Mouse (Mus musculus) CD4-positive helper T cell, adult 2 months (primary cell): ENCODE measurements around the gene Pald1.

ENCODE experiments used
- DNase-seq: peaks from one replicate; pipeline ENCODE4 v3.0.0-alpha.2; 2012; ENCODE audit warnings: low read depth, missing footprints, low spot score

The Pald1 gene

GRCm38 (mm10) chr10:61402911-61403310 lies 19.6 kb upstream of the Pald1 start:
- DNase-seq, result no peak

- DNase-seq, result peak; percentile 18
Measured at GRCm38 (mm10) chr10:61402480-61402879, 19.1 kb upstream of the Pald1 start.

GRCm38 (mm10) chr10:61400407-61400806 lies 17.1 kb upstream of the Pald1 start:
- DNase-seq, result no peak

- DNase-seq, result peak; percentile 65
Measured at GRCm38 (mm10) chr10:61399156-61399734, 15.9 kb upstream of the Pald1 start.

GRCm38 (mm10) chr10:61398125-61398524 lies 14.8 kb upstream of the Pald1 start:
- no peak for DNase-seq

- no peak for DNase-seq
Measured at GRCm38 (mm10) chr10:61394476-61395136, 11.3 kb upstream of the Pald1 start.

GRCm38 (mm10) chr10:61392584-61392983 lies 9.3 kb upstream of the Pald1 start:
- DNase-seq, result no peak

GRCm38 (mm10) chr10:61390148-61390547 lies 6.8 kb upstream of the Pald1 start:
- no peak for DNase-seq

GRCm38 (mm10) chr10:61389020-61389419 lies 5.7 kb upstream of the Pald1 start:
- DNase-seq, result no peak

- DNase-seq, result no peak
Measured at GRCm38 (mm10) chr10:61386284-61386683, 3.0 kb upstream of the Pald1 start.

GRCm38 (mm10) chr10:61385174-61385573 lies 1.8 kb upstream of the Pald1 start:
- DNase-seq, result no peak

- DNase-seq, result no peak
Measured at GRCm38 (mm10) chr10:61383715-61384047, 351 bp upstream of the Pald1 start.

GRCm38 (mm10) chr10:61382281-61382731 lies 1.0 kb downstream of the Pald1 start:
- DNase-seq, result no peak

GRCm38 (mm10) chr10:61381823-61382222 lies 1.5 kb downstream of the Pald1 start:
- DNase-seq, result no peak

- DNase-seq, result no peak
Measured at GRCm38 (mm10) chr10:61380186-61380585, 3.1 kb downstream of the Pald1 start.

- DNase-seq, result no peak
Measured at GRCm38 (mm10) chr10:61379340-61380040, 3.8 kb downstream of the Pald1 start.

GRCm38 (mm10) chr10:61378698-61379097 lies 4.6 kb downstream of the Pald1 start:
- DNase-seq, result no peak

GRCm38 (mm10) chr10:61378050-61378449 lies 5.3 kb downstream of the Pald1 start:
- DNase-seq, result no peak

- DNase-seq, result no peak
Measured at GRCm38 (mm10) chr10:61374771-61375481, 8.4 kb downstream of the Pald1 start.

- DNase-seq, result no peak
Measured at GRCm38 (mm10) chr10:61374076-61374475, 9.3 kb downstream of the Pald1 start.

GRCm38 (mm10) chr10:61372585-61372923 lies 10.8 kb downstream of the Pald1 start:
- no peak for DNase-seq

GRCm38 (mm10) chr10:61371884-61372584 lies 11.3 kb downstream of the Pald1 start:
- DNase-seq, result no peak
